Mouse (Mus musculus) heart, adult 2 months (tissue): ENCODE results near the gene 4930469K13Rik. TPM values are rescaled to one million over a fixed set of nuclear protein-coding genes. Genes with fewer than 3 reads are reported as not detected.

ENCODE experiments used
- DNase-seq, 2 experiments: peaks; one replicate each; pipeline ENCODE4 v3.0.0; 2021
- H3K27ac ChIP-seq: fragments of 200-600 bp; 2 replicates; pipeline ENCODE4 v1.8.1; 2022
- H3K27me3 ChIP-seq: fragments of 200-500 bp; 2 replicates; pipeline ENCODE4 v1.6.1; 2012; ENCODE audit warnings: mild to moderate bottlenecking, low read length, inconsistent platforms, mixed read lengths; ENCODE audit not compliant: control insufficient read depth, insufficient read depth
- H3K36me3 ChIP-seq: fragments of 200-500 bp; 2 replicates; pipeline ENCODE4 v1.6.1; 2012; ENCODE audit warnings: low read length, inconsistent platforms; ENCODE audit not compliant: control insufficient read depth, insufficient read depth
- H3K4me1 ChIP-seq: fragments of 200-500 bp; 2 replicates; pipeline ENCODE4 v1.6.1; 2011; ENCODE audit warnings: low read length; ENCODE audit not compliant: control insufficient read depth, insufficient read depth
- H3K4me3 ChIP-seq: fragments of 200-600 bp; 2 replicates; pipeline ENCODE4 v1.8.1; 2022
- H3K79me2 ChIP-seq: fragments of 200-500 bp; replicated peaks from 2 replicates; pipeline ENCODE4 v1.6.1; 2012; ENCODE audit warnings: mild to moderate bottlenecking, inconsistent platforms, low read length, moderate library complexity, mixed read lengths; ENCODE audit not compliant: control insufficient read depth, insufficient read depth
- H3K9ac ChIP-seq: fragments of 200-500 bp; 2 replicates; pipeline ENCODE4 v1.6.1; 2012; ENCODE audit warnings: low read depth, mild to moderate bottlenecking, control low read depth, inconsistent platforms, low read length, mixed read lengths
- CTCF ChIP-seq: fragments of 200-600 bp; IDR thresholded peaks from 2 replicates; pipeline ENCODE4 v1.8.1; 2022; ENCODE audit warnings: antibody characterized with exemption, mild to moderate bottlenecking, moderate library complexity
- EP300 ChIP-seq: fragments of 200-500 bp; IDR thresholded peaks from 2 replicates; pipeline ENCODE4 v1.6.1; 2011; ENCODE audit warnings: low read depth, low read length, control low read depth; ENCODE audit not compliant: insufficient read depth
- POLR2A ChIP-seq: fragments of 200-500 bp; IDR thresholded peaks from 2 replicates; pipeline ENCODE4 v1.6.1; 2011; ENCODE audit warnings: mild to moderate bottlenecking, low read depth, low read length, control low read depth; ENCODE audit not compliant: insufficient read depth
- WGBS: fragments of 180-500 bp; shearing (Covaris S2); methylation state at CpG from one replicate; pipeline ENCODE4 v1.1.7; 2018; 5-methylcytosine and 5-hydroxymethylcytosine counted together
- intact Hi-C: fragments of 180-260 bp; cut with DNase I; formaldehyde crosslinking; loops from one replicate; pipeline ENCODE4 v1.15.1; 2025
- polyA plus RNA-seq: library from polyadenylated mRNA; depleted of rRNA; stranded (reverse); fragments of >200 nt; gene quantifications from 2 replicates; pipeline ENCODE4 v1.2.3, GENCODE M21; 2012
- total RNA-seq, 2 experiments: library from RNA; stranded (reverse); gene quantifications; 2 replicates each; pipeline ENCODE4 v1.2.3; 2021

4930469K13Rik gene
- total and polyA plus RNA-seq, 3 experiments = not detected

DNA sequence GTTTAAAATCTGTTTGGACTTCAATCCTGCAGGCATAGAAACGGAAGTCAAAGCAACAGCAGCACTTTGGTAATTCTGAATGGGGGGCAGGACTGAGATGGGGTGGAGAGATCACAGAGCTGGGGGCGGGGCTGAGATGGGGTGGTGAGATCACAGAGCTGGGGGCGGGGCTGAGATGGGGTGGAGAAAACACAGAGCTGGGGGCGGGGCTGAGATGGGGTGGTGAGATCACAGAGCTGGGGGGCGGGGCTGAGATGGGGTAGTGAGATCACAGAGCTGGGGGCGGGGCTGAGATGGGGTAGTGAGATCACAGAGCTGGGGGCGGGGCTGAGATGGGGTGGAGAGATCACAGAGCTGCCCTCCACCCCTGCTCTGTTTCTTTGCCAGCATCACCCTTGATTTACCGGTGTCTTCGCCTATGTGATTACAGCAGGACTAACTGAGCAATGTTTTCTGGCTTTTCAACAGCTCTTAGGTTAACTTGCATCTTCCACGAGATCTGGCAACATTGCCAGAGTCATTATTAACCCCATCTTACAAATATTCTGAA lies 166.4 kb downstream of the 4930469K13Rik start:
- Histone ChIP-seq H3K4me1 (no peaks in the 10 kb centered on the region), H3K79me2 (no peaks in the 10 kb centered on the region), H3K4me3 (no peak overlapping the region), H3K27ac (no peak overlapping the region), H3K27me3 (no peaks in the 10 kb centered on the region), H3K9ac (no peak overlapping the region), H3K36me3 (no peaks in the 10 kb centered on the region)
- peak in 1 of 2 experiments; percentile 18 for DNase-seq
- intact Hi-C loops = no loop called here
- 18% methylated on average over 10 of the region's 10 CpGs for WGBS
- TF ChIP-seq EP300 = no peak
- no peak for TF ChIP-seq POLR2A

DNA sequence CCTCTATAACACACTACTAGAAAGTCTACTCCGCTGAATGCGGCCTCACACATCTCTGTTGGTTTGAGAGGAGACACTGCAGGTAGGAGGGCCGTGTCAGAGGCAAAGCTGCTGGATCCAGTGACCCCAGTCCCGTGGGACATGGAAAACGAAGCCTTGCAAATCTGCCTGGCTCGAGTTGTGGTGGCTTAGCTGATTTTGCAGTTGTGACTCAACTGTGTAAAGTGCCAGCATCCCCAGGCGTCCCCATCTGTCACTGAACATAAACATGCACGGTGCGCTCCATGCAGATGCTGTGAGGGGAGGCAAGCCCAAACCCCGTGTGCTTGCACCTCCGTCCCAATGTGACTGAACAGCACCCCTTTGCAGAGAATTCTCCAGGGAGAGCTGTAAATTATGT lies 168.9 kb downstream of the 4930469K13Rik start:
- Histone ChIP-seq H3K4me1 (no peaks in the 10 kb centered on the region), H3K4me3 (no peak overlapping the region), H3K27me3 (no peaks in the 10 kb centered on the region), H3K79me2 (no peaks in the 10 kb centered on the region), H3K9ac (no peak overlapping the region), H3K36me3 (no peaks in the 10 kb centered on the region), H3K27ac (no peak overlapping the region)
- DNase-seq = no peak
- TF ChIP-seq CTCF (no peak), EP300 (no peak), POLR2A (no peak)
- intact Hi-C loops = loop anchor here (5.0 kb wide), 1 partner anchor 283 kb away; no protein-coding TSS in a partner anchor
- 71% methylated on average over 11 of the region's 11 CpGs for WGBS

DNA sequence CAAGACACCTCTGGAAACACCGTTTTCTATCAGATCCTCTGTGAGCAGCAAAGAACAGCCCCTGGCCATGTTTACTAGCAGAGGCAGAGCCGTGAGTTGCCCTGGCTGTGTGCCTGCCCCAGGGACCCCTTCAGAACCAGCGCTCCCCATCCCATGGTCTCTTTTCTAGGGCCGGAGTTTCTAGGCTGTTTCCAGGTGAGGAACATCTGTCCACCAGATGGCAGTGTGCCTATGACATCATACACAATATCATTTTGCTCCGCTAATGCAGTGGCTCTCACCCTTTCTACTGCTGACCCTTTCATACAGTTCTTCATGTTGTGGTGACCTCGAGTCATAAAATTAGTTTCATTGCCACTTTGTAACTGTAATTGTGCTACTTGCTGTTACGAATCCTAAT lies 169.7 kb downstream of the 4930469K13Rik start:
- Histone ChIP-seq H3K27ac (no peak overlapping the region), H3K9ac (no peak overlapping the region), H3K4me1 (no peaks in the 10 kb centered on the region), H3K4me3 (no peak overlapping the region), H3K79me2 (no peaks in the 10 kb centered on the region), H3K27me3 (no peaks in the 10 kb centered on the region), H3K36me3 (no peaks in the 10 kb centered on the region)
- intact Hi-C loops = loop anchor here (5.0 kb wide), 1 partner anchor 284 kb away; no protein-coding TSS in a partner anchor
- 42% methylated on average over 7 of the region's 7 CpGs for WGBS
- DNase-seq = no peak
- TF ChIP-seq CTCF (peak; percentile 71), POLR2A (no peak)

DNA sequence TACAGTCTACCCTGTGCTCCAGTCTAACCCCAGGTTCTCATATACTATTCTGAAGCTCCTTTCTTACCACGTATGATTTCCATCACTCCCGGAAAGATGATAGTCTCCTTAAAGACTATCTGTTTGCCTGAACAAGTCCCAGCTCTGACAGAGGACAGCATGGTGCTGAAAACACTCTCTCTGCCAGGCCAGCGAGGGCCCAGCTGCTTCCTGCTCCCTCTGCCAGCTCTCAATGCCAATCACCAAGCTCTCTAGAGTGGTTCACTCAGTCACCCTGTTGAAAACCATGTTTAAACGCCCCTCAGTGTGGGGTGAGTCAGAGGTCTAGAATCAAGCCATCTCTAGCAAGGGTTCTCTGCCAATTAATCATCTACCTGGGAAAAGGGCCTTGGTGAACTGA lies 170.5 kb downstream of the 4930469K13Rik start:
- no peaks in the 10 kb centered on the region for H3K79me2 ChIP-seq
- 49% methylated on average over 4 of the region's 4 CpGs for WGBS
- intact Hi-C loops = loop anchor here (5.0 kb wide), 1 partner anchor 284 kb away; no protein-coding TSS in a partner anchor

DNA sequence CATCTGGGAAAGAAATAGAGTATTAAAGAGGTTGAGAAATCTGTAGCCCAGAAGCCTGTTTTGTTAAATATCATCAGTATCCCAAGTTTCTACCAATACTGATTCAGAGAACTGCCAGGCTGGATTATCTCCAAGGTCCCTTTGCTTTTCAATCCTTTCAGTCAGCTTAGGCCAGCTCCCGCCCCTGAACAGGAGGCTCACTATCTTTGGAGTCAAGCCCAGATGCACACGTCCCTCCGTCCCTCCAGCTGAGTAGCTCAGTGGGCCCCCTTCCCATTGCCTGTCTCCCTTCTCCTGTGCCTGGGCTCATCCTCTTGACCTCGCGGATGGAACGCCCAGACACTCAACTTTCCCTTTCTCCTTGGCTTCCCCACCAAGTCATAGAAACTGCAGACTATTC lies 171.0 kb downstream of the 4930469K13Rik start:
- Histone ChIP-seq H3K4me1 (no peaks in the 10 kb centered on the region), H3K36me3 (no peaks in the 10 kb centered on the region), H3K9ac (no peak overlapping the region), H3K27ac (no peak overlapping the region), H3K79me2 (no peaks in the 10 kb centered on the region), H3K4me3 (no peak overlapping the region), H3K27me3 (no peaks in the 10 kb centered on the region)
- TF ChIP-seq EP300 (no peak), POLR2A (no peak), CTCF (no peak)
- DNase-seq = no peak
- intact Hi-C loops = loop anchor here (5.0 kb wide), 1 partner anchor 285 kb away; no protein-coding TSS in a partner anchor
- 34% methylated on average over 6 of the region's 6 CpGs for WGBS

More for the DNA sequence above, 170.5 kb downstream of the 4930469K13Rik start:
- H3K4me1 ChIP-seq = no peaks in the 10 kb centered on the region
- no peak overlapping the region for H3K4me3 ChIP-seq
- H3K27ac ChIP-seq = no peak overlapping the region
- DNase-seq = no peak
- no peaks in the 10 kb centered on the region for H3K27me3 ChIP-seq
- TF ChIP-seq EP300 = no peak
- no peak for TF ChIP-seq POLR2A
- no peaks in the 10 kb centered on the region for H3K36me3 ChIP-seq
- H3K9ac ChIP-seq = no peak overlapping the region

DNA sequence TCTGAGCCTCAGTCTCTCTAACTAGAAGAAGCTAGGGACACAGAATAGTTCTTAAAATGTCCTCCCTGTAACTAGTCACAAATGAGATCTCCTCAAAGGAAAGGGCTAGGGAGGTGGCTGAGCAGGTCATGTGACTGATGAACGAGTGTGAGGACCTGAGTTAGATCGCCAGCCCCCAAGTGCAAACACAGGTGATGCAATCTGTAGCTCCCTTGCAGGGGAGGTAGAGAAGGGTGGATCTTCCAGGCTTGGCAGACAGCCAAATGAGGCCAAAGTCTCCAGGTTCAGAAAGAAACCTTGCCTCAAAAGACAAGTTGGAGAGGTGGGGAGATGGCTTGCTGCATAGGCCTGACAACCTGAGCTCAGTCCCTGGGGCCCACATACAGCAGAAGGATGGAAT lies 171.8 kb downstream of the 4930469K13Rik start:
- Histone ChIP-seq H3K36me3 (no peaks in the 10 kb centered on the region), H3K4me3 (no peak overlapping the region), H3K9ac (no peak overlapping the region), H3K4me1 (no peaks in the 10 kb centered on the region), H3K79me2 (no peaks in the 10 kb centered on the region), H3K27me3 (no peaks in the 10 kb centered on the region), H3K27ac (no peak overlapping the region)
- DNase-seq = no peak
- intact Hi-C loops = loop anchor here (5.0 kb wide), 1 partner anchor 286 kb away; no protein-coding TSS in a partner anchor
- TF ChIP-seq EP300 = no peak
- no peak for TF ChIP-seq CTCF
- TF ChIP-seq POLR2A = no peak
- 43% methylated on average over 2 of the region's 2 CpGs for WGBS
